Comparison of ENCODE assay signal across 10 mouse cellular contexts in genomic region chr4:132960313-132960712, GRCm38 (mm10). TPM values are rescaled to one million over a fixed set of nuclear protein-coding genes. Genes with fewer than 3 reads are reported as not detected.
DNase-seq lines count a peak whose midpoint lies in the region; ATAC-seq and TF ChIP-seq lines count a peak whose summit lies in the region.
"Had no signal": no experiment of that assay in that cellular context is flagged by ENCODE, and none has a peak within 500 bp of the region (broad histone marks: within the 10 kb centered on the region; RNA-seq: fewer than 3 reads in every experiment).

No protein-coding gene starts in this region.

- no peak overlapping the region for H3K4me3 ChIP-seq in heart, embryonic 13.5 days
- H3K4me3 ChIP-seq in spleen, adult 2 months (ENCODE audit: extremely low read depth, insufficient read depth, insufficient read length): no peak overlapping the region
- no peak overlapping the region for H3K4me3 ChIP-seq in intestine, embryonic 15.5 days (replicated peaks)

- peaks cover 60% of the 10 kb centered on the region for H3K4me1 ChIP-seq in heart, embryonic 13.5 days
- peaks cover 32% of the 10 kb centered on the region for H3K4me1 ChIP-seq in spleen, adult 2 months (ENCODE audit: control insufficient read depth, insufficient read depth, insufficient read length)
- H3K4me1 ChIP-seq in intestine, embryonic 15.5 days (replicated peaks): peaks cover 36% of the 10 kb centered on the region

- no peak for DNase-seq in heart, postnatal 4 days
- no peak for DNase-seq in spleen, adult 2 months (ENCODE audit: low read depth in 1 of 2, low spot score in 2 of 2)
- DNase-seq in spleen, postnatal 14 days (ENCODE audit: low spot score in 2 of 2): no peak
- DNase-seq in gastrocnemius, postnatal 4 days (ENCODE audit: low spot score in 2 of 2): no peak

- TF ChIP-seq CTCF in spleen, adult 2 months (IDR thresholded peaks at IDR 0.05; ENCODE audit: extremely low read depth, insufficient read depth, insufficient read length, insufficient replicate concordance): no peak

- ATAC-seq in heart, embryonic 13.5 days (ENCODE audit: extremely low read depth, insufficient number of reproducible peaks, low FRiP score, low TSS enrichment): no peak
- peak; percentile 49 for ATAC-seq in intestine, embryonic 15.5 days
- no peak for ATAC-seq in frontal cortex, adult (ENCODE audit: low TSS enrichment)
- no peak for ATAC-seq in erythroblast, adult 5-6 weeks (replicated peaks; ENCODE audit: low FRiP score, poor library complexity, severe bottlenecking)
- ATAC-seq: CD4-positive, CD25-positive, alpha-beta regulatory T cell, adult 4 months; forebrain, embryonic 16.5 days had no signal

- no peaks in the 10 kb centered on the region for H3K27me3 ChIP-seq in heart, embryonic 13.5 days (replicated peaks)
- no peaks in the 10 kb centered on the region for H3K27me3 ChIP-seq in spleen, adult 2 months (ENCODE audit: control insufficient read depth, insufficient read depth, low read length)
- H3K27me3 ChIP-seq in intestine, embryonic 15.5 days (replicated peaks): no peaks in the 10 kb centered on the region

- 0 out of 2 replicates have a peak overlapping the region, but pooled peaks have one; percentile 10 for H3K4me2 ChIP-seq in heart, embryonic 13.5 days
- H3K4me2 ChIP-seq in intestine, embryonic 15.5 days (replicated peaks): no peak overlapping the region

- no peaks in the 10 kb centered on the region for H3K36me3 ChIP-seq in heart, embryonic 13.5 days
- H3K36me3 ChIP-seq in spleen, adult 2 months (ENCODE audit: control insufficient read depth, insufficient read depth, low read length): no peaks in the 10 kb centered on the region
- no peaks in the 10 kb centered on the region for H3K36me3 ChIP-seq in intestine, embryonic 15.5 days

- H3K27ac ChIP-seq in heart, embryonic 13.5 days (replicated peaks): peak overlapping the region; percentile 96
- peak overlapping the region; percentile 75 for H3K27ac ChIP-seq in spleen, adult 2 months (ENCODE audit: insufficient read depth, low read length)
- H3K27ac ChIP-seq in intestine, embryonic 15.5 days: no peak overlapping the region

- no peak for TF ChIP-seq POLR2A in spleen, adult 2 months (IDR thresholded peaks at IDR 0.05; ENCODE audit: low read depth, low read length)

- 48% methylated on average over 5 of the region's 5 CpGs for WGBS in heart, embryonic 13.5 days
- 74% methylated on average over 5 of the region's 5 CpGs for WGBS in spleen, adult 2 months
- WGBS in intestine, embryonic 15.5 days: 46% methylated on average over 5 of the region's 5 CpGs

- H3K9ac ChIP-seq in heart, embryonic 13.5 days: peak overlapping the region; percentile 64
- H3K9ac ChIP-seq in intestine, embryonic 15.5 days: no peak overlapping the region

- H3K9me3 ChIP-seq in heart, embryonic 13.5 days: no peaks in the 10 kb centered on the region
- H3K9me3 ChIP-seq in intestine, embryonic 15.5 days: no peaks in the 10 kb centered on the region

RNA-seq across cellular contexts. Expression of gene Fgr, which starts 13.6 kb away (rescaled TPM):
- 0.21 and 0.23 TPM in 2 replicates for polyA plus RNA-seq in heart, embryonic 13.5 days (2015; fragmentation: Nextera tagmentation; extraction: Ambion mirVana)
- under 1 TPM; 0.33 to 0.43 TPM for total RNA-seq in heart, postnatal 4 days (2021)
- 37.5 and 39.9 TPM in 2 replicates for polyA plus RNA-seq in spleen, adult 2 months (2012; rRNA removed)
- polyA plus RNA-seq in intestine, embryonic 15.5 days (2015; fragmentation: Nextera tagmentation; extraction: Ambion mirVana): 2.3 and 3.7 TPM in 2 replicates
- total RNA-seq in gastrocnemius, postnatal 4 days (2021): under 1 TPM; 0.47 to 0.78 TPM
- total RNA-seq in erythroblast, adult 5-6 weeks (2015; ENCODE audit: low replicate concordance): 12.1 and 21.5 TPM in 2 replicates
- total RNA-seq in erythroblast, adult 5-6 weeks (2017; ENCODE audit: low replicate concordance): 13.4 and 18.7 TPM in 2 replicates
- polyA plus RNA-seq: forebrain, embryonic 16.5 days had no signal

RNA-seq across cellular contexts. Expression of gene Fam76a, which starts 38.0 kb away (rescaled TPM):
- 34.8 and 35.6 TPM in 2 replicates for polyA plus RNA-seq in heart, embryonic 13.5 days (2015; fragmentation: Nextera tagmentation; extraction: Ambion mirVana)
- total RNA-seq in heart, postnatal 4 days (2021): 10 to 100 TPM; 33.5 to 38.1 TPM
- polyA plus RNA-seq in spleen, adult 2 months (2012; rRNA removed): 7.2 and 9.1 TPM in 2 replicates
- polyA plus RNA-seq in intestine, embryonic 15.5 days (2015; fragmentation: Nextera tagmentation; extraction: Ambion mirVana): 41.8 and 45.3 TPM in 2 replicates
- total RNA-seq in gastrocnemius, postnatal 4 days (2021): 10 to 100 TPM; 31.5 to 38.4 TPM
- 26.5 and 39.9 TPM in 2 replicates for total RNA-seq in erythroblast, adult 5-6 weeks (2015; ENCODE audit: low replicate concordance)
- total RNA-seq in erythroblast, adult 5-6 weeks (2017; ENCODE audit: low replicate concordance): 47.6 and 53.9 TPM in 2 replicates

RNA-seq across cellular contexts. Expression of gene Ahdc1, which starts 50.7 kb away (rescaled TPM):
- polyA plus RNA-seq in heart, embryonic 13.5 days (2015; fragmentation: Nextera tagmentation; extraction: Ambion mirVana): 6.5 and 6.9 TPM in 2 replicates
- 10 to 100 TPM; 41.1 to 48.7 TPM for total RNA-seq in heart, postnatal 4 days (2021)
- polyA plus RNA-seq in spleen, adult 2 months (2012; rRNA removed): 24.3 and 25.1 TPM in 2 replicates
- 5.4 and 6.3 TPM in 2 replicates for polyA plus RNA-seq in intestine, embryonic 15.5 days (2015; fragmentation: Nextera tagmentation; extraction: Ambion mirVana)
- total RNA-seq in gastrocnemius, postnatal 4 days (2021): 100 to 1,000 TPM; 107 to 112 TPM
- 1.2 and 10.2 TPM in 2 replicates for total RNA-seq in erythroblast, adult 5-6 weeks (2015; ENCODE audit: low replicate concordance)
- total RNA-seq in erythroblast, adult 5-6 weeks (2017; ENCODE audit: low replicate concordance): 0.17 and 4.2 TPM in 2 replicates

Comparison
In these comparisons a context has a peak if more than half of its experiments do, and no peak if none do; other contexts are left out.
1. RNA of gene Fgr, which starts 13.6 kb away (total RNA-seq): 12.1 to 21.5 TPM in erythroblast, adult 5-6 weeks; 0.47 to 0.78 TPM in gastrocnemius, postnatal 4 days and 0.33 to 0.43 TPM in heart, postnatal 4 days; every median in the first group is over 4 times any median in the second.